Mouse (Mus musculus): ENCODE data around the gene R3hdm2.

- TF ChIP-seq POLR2A (IDR thresholded peaks at IDR 0.05; ENCODE audit: control insufficient read depth in 1 of 2, insufficient read depth in 1 of 2, low read depth in 1 of 2, low read length in 2 of 2, poor library complexity in 1 of 2) (no peak), GATA1 (IDR thresholded peaks at IDR 0.05; ENCODE audit: low read depth, low read length) (no peak), EP300 (IDR thresholded peaks at IDR 0.05; ENCODE audit: low read depth in 1 of 2, low read length in 2 of 2) (no peak), JUND (IDR thresholded peaks at IDR 0.05; ENCODE audit: low read depth, low read length) (no peak), CTCF (IDR thresholded peaks at IDR 0.05 in 2 of 3, conservative IDR thresholded peaks at IDR 0.05 in 1 of 3; ENCODE audit: control insufficient read depth in 1 of 3, insufficient read depth in 1 of 3, low read depth in 2 of 3, low read length in 3 of 3, poor library complexity in 1 of 3, severe bottlenecking in 1 of 3) (no peak), MAZ (IDR thresholded peaks at IDR 0.05; ENCODE audit: low read depth, low read length) (no peak), TCF12 (IDR thresholded peaks at IDR 0.05; ENCODE audit: low read depth, low read length) (no peak), UBTF (IDR thresholded peaks at IDR 0.05; ENCODE audit: borderline replicate concordance, insufficient read depth, low read depth, low read length) (no peak), USF1 (IDR thresholded peaks at IDR 0.05; ENCODE audit: low read depth, low read length) (no peak), ZC3H11A (IDR thresholded peaks at IDR 0.05; ENCODE audit: low read depth, low read length) (no peak)
These were observed 47.9 kb downstream of the R3hdm2 start for GRCm38 (mm10) chr10:127427987-127428386.

Measured in MEL (cell line).